11 mouse cellular contexts compared by ENCODE assay signal in genomic region chr2:93030101-93030500, GRCm38 (mm10). TPM values are rescaled to one million over a fixed set of nuclear protein-coding genes. Genes with fewer than 3 reads are reported as not detected.
DNase-seq lines count a peak whose midpoint lies in the region; ATAC-seq and TF ChIP-seq lines count a peak whose summit lies in the region.
"Had no signal": no experiment of that assay in that cellular context is flagged by ENCODE, and none has a peak within 500 bp of the region (broad histone marks: within the 10 kb centered on the region; RNA-seq: fewer than 3 reads in every experiment).

No protein-coding gene starts in this region.

- H3K9me3 ChIP-seq in embryonic facial prominence, embryonic 15.5 days (replicated peaks) = no peaks in the 10 kb centered on the region
- H3K9me3 ChIP-seq: forebrain, embryonic 15.5 days had no signal

- H3K4me2 ChIP-seq in embryonic facial prominence, embryonic 15.5 days (replicated peaks) = no peak overlapping the region
- H3K4me2 ChIP-seq: forebrain, embryonic 15.5 days had no signal

- no peak for ATAC-seq in embryonic facial prominence, embryonic 15.5 days (ENCODE audit: insufficient number of reproducible peaks, low FRiP score, low TSS enrichment, low read depth)
- ATAC-seq in activated CD4-positive, CD25-positive, alpha-beta regulatory T cell, adult 4 months = no peak

- peak; percentile 97 for DNase-seq in heart, adult 11 months
- DNase-seq in heart, postnatal 36 days = no peak
- DNase-seq in 3134 (ENCODE audit: extremely low read depth, insufficient read length, low spot score) = peak; percentile 64
- peak; percentile 41 for DNase-seq in brain, embryonic 14.5 days (ENCODE audit: low read depth)
- no peak for DNase-seq in gastrocnemius, postnatal 10 days
- DNase-seq in embryo, embryonic 10.5 days (ENCODE audit: low spot score) = no peak
- DNase-seq: right cerebral cortex, postnatal 25 days had no signal

- no peak overlapping the region for H3K4me3 ChIP-seq in embryonic facial prominence, embryonic 15.5 days (replicated peaks)
- H3K4me3 ChIP-seq: forebrain, embryonic 15.5 days had no signal

- no peak for TF ChIP-seq POLR2A in brain, embryonic 14.5 days (IDR thresholded peaks at IDR 0.05; ENCODE audit: borderline replicate concordance, extremely low read depth, insufficient read depth, insufficient read length, poor library complexity, severe bottlenecking)

- peak overlapping the region; percentile 72; the same call in 1 of the 2 replicates for H3K27ac ChIP-seq in embryonic facial prominence, embryonic 15.5 days (replicated peaks)
- H3K27ac ChIP-seq: forebrain, embryonic 15.5 days; liver, embryonic 14.5 days had no signal

- no peak for TF ChIP-seq CTCF in brain, embryonic 14.5 days (IDR thresholded peaks at IDR 0.05; ENCODE audit: borderline replicate concordance, extremely low read depth, insufficient read depth, insufficient read length)

- H3K9ac ChIP-seq in embryonic facial prominence, embryonic 15.5 days = no peak overlapping the region
- H3K9ac ChIP-seq: forebrain, embryonic 15.5 days; liver, embryonic 14.5 days had no signal

- 0 out of 2 replicates have a peak, but pooled peaks cover 3% of the 10 kb centered on the region for H3K36me3 ChIP-seq in embryonic facial prominence, embryonic 15.5 days
- H3K36me3 ChIP-seq: forebrain, embryonic 15.5 days had no signal

- WGBS in embryonic facial prominence, embryonic 15.5 days = 61% methylated on average over 6 of the region's 6 CpGs

- intact Hi-C loops in heart, postnatal 36 days (cut with DNase I) = loop anchor here (2.0 kb wide), 1 partner anchor 17 kb away; the partner anchor contains the start of gene Prdm11

- H3K4me1 ChIP-seq in embryonic facial prominence, embryonic 15.5 days = peaks cover 70% of the 10 kb centered on the region

- no peaks in the 10 kb centered on the region for H3K27me3 ChIP-seq in embryonic facial prominence, embryonic 15.5 days
- H3K27me3 ChIP-seq: forebrain, embryonic 15.5 days had no signal

RNA-seq across cellular contexts. Expression of gene Prdm11, which starts 15.9 kb away (rescaled TPM):
- total RNA-seq in heart, postnatal 36 days (2021) = 10 to 100 TPM in 1 of 2 experiments, 1 to 10 TPM in 1; 8.8 to 10.4 TPM
- 6.9 and 11.8 TPM in 2 replicates for polyA plus RNA-seq in brain, embryonic 14.5 days (2012; rRNA removed)
- polyA plus RNA-seq in embryonic facial prominence, embryonic 15.5 days (2015; fragmentation: Nextera tagmentation; extraction: Ambion mirVana) = 12.0 and 12.1 TPM in 2 replicates
- total RNA-seq in gastrocnemius, postnatal 10 days (2021) = 1 to 10 TPM; 3.2 to 3.4 TPM
- polyA plus RNA-seq in activated CD4-positive, CD25-positive, alpha-beta regulatory T cell, adult 4 months (2017; shearing (Covaris generic)) = 1 to 10 TPM in 1 of 2 experiments, under 1 TPM in 1; 0.99 to 1.3 TPM

Comparison
In these comparisons a context has a peak if more than half of its experiments do, and no peak if none do; other contexts are left out.
1. DNase-seq: peak in heart, adult 11 months (single experiment), 3134 (single experiment) and brain, embryonic 14.5 days (single experiment); none in heart, postnatal 36 days (0 of 2), gastrocnemius, postnatal 10 days (single experiment) and embryo, embryonic 10.5 days (single experiment).